Mouse (Mus musculus): ENCODE results near the gene Sfi1. TPM values are rescaled to one million over a fixed set of nuclear protein-coding genes. Genes with fewer than 3 reads are reported as not detected.
A peak's percentile ranks its signal among the peaks of the same experiment; 100 is the strongest.
"Not testable (repeated sequence)": the region's sequence is repeated elsewhere in the genome, so short reads cannot be mapped to it uniquely, and the experiment has no call there.

Gene Sfi1
- polyA plus RNA-seq, 1 experiment from 2014 or later, result 12.0 TPM

DNA sequence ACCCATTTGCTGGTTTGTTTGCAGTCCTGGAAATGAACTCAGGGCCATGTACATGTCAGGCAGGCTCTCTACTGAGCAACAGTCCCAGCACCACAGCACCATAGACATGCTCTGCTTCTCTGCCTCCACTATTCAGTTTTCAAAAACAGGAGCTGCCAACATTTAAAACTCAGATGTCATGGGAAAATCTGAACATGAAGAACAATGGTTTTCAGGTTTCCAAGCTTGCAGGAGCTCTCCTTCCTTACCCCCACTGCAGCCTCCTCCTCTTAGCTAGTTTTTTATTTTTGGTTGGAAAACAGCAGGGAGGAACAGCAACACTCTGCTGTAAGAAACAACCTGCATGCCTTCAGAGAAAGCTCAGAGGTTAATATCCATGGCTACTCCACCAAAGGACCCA is 26.9 kb downstream of the Sfi1 start:
- H3K4me2 ChIP-seq (ENCODE audit: low read depth, low read length); H3K27me3 ChIP-seq (ENCODE audit: control insufficient read depth, insufficient read depth, low read length); H3K4me3 ChIP-seq (ENCODE audit: low read length); H3K9me3 ChIP-seq (replicated peaks; ENCODE audit: control insufficient read depth, low read length); H3K9ac ChIP-seq (ENCODE audit: low read length); H3K27ac ChIP-seq (ENCODE audit: low read length); H3K36me3 ChIP-seq (ENCODE audit: control insufficient read depth, insufficient read depth); H3K4me1 ChIP-seq (ENCODE audit: control insufficient read depth, insufficient read depth, low read length); ATAC-seq (replicated peaks; ENCODE audit: extremely low read depth, insufficient read depth, low FRiP score): not testable (repeated sequence)

DNA sequence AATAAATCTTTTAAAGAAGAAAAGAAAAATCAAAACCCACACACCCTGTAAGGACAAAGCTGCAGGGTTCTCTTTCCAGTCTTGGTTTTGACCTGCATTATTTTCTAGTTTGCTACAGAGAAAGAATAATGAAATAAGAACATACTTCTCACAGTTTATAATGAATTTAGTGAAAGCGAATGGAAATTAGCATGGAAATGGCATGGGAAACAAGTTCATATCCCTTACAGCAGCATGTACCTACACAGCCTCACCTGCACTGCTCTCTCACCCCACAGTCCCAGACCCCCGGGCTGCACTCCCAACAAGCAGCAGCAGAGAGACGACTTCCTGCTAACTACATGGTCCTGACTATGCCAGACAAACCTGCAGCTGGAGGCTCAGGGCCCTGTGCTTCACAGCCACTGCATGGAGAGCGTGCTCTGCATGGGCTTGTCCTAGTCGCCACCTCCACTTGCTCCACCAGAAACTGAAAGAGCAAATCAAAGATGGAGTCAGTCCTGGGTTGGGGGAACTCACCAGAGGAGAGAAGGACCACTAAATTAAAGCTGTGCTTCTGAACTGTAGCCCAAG is 28.0 kb downstream of the Sfi1 start:
- ATAC-seq (replicated peaks; ENCODE audit: extremely low read depth, insufficient read depth, low FRiP score), result not testable (repeated sequence)
- WGBS, result 80% methylated on average over 3 of the region's 5 CpGs

GRCm38 (mm10) chr11:3163661-3164060 is 29.6 kb downstream of the Sfi1 start:
- not testable (repeated sequence) for H3K27me3 ChIP-seq (ENCODE audit: control insufficient read depth, insufficient read depth, low read length); H3K9me3 ChIP-seq (replicated peaks; ENCODE audit: control insufficient read depth, low read length); H3K9ac ChIP-seq (ENCODE audit: low read length); H3K4me1 ChIP-seq (ENCODE audit: control insufficient read depth, insufficient read depth, low read length); H3K27ac ChIP-seq (ENCODE audit: low read length); H3K36me3 ChIP-seq (ENCODE audit: control insufficient read depth, insufficient read depth); ATAC-seq (replicated peaks; ENCODE audit: extremely low read depth, insufficient read depth, low FRiP score); H3K4me2 ChIP-seq (ENCODE audit: low read depth, low read length); H3K4me3 ChIP-seq (ENCODE audit: low read length)
- 29% methylated on average over 3 of the region's 3 CpGs for whole genome bisulfite sequencing

More for the DNA sequence above, 28.0 kb downstream of the Sfi1 start:
- H3K27me3 ChIP-seq (ENCODE audit: control insufficient read depth, insufficient read depth, low read length); H3K36me3 ChIP-seq (ENCODE audit: control insufficient read depth, insufficient read depth); H3K27ac ChIP-seq (ENCODE audit: low read length); H3K4me2 ChIP-seq (ENCODE audit: low read depth, low read length); H3K9me3 ChIP-seq (replicated peaks; ENCODE audit: control insufficient read depth, low read length); H3K4me1 ChIP-seq (ENCODE audit: control insufficient read depth, insufficient read depth, low read length); H3K9ac ChIP-seq (ENCODE audit: low read length); H3K4me3 ChIP-seq (ENCODE audit: low read length): not testable (repeated sequence)

- not testable (repeated sequence) for H3K36me3 ChIP-seq (ENCODE audit: control insufficient read depth, insufficient read depth); H3K27me3 ChIP-seq (ENCODE audit: control insufficient read depth, insufficient read depth, low read length); H3K9me3 ChIP-seq (replicated peaks; ENCODE audit: control insufficient read depth, low read length); ATAC-seq (replicated peaks; ENCODE audit: extremely low read depth, insufficient read depth, low FRiP score); H3K27ac ChIP-seq (ENCODE audit: low read length); H3K4me1 ChIP-seq (ENCODE audit: control insufficient read depth, insufficient read depth, low read length); H3K9ac ChIP-seq (ENCODE audit: low read length); H3K4me2 ChIP-seq (ENCODE audit: low read depth, low read length); H3K4me3 ChIP-seq (ENCODE audit: low read length)
- 78% methylated on average over 2 of the region's 2 CpGs for WGBS
Observed at GRCm38 (mm10) chr11:3163122-3163521, 30.1 kb downstream of the Sfi1 start.

- H3K27me3 ChIP-seq (ENCODE audit: control insufficient read depth, insufficient read depth, low read length); H3K4me2 ChIP-seq (ENCODE audit: low read depth, low read length); H3K36me3 ChIP-seq (ENCODE audit: control insufficient read depth, insufficient read depth); H3K9me3 ChIP-seq (replicated peaks; ENCODE audit: control insufficient read depth, low read length); H3K4me3 ChIP-seq (ENCODE audit: low read length); H3K4me1 ChIP-seq (ENCODE audit: control insufficient read depth, insufficient read depth, low read length); H3K9ac ChIP-seq (ENCODE audit: low read length); H3K27ac ChIP-seq (ENCODE audit: low read length): not testable (repeated sequence)
- peak; percentile 16; the same call in 1 of the 2 replicates for ATAC-seq (replicated peaks; ENCODE audit: extremely low read depth, insufficient read depth, low FRiP score)
- 58% methylated on average over 5 of the region's 5 CpGs for WGBS
Observed at GRCm38 (mm10) chr11:3162236-3162897, 30.9 kb downstream of the Sfi1 start.

GRCm38 (mm10) chr11:3161370-3161769 is 31.9 kb downstream of the Sfi1 start:
- H3K4me1 ChIP-seq (ENCODE audit: control insufficient read depth, insufficient read depth, low read length); H3K4me3 ChIP-seq (ENCODE audit: low read length); H3K27ac ChIP-seq (ENCODE audit: low read length); H3K36me3 ChIP-seq (ENCODE audit: control insufficient read depth, insufficient read depth); H3K4me2 ChIP-seq (ENCODE audit: low read depth, low read length); H3K27me3 ChIP-seq (ENCODE audit: control insufficient read depth, insufficient read depth, low read length); H3K9me3 ChIP-seq (replicated peaks; ENCODE audit: control insufficient read depth, low read length); H3K9ac ChIP-seq (ENCODE audit: low read length): not testable (repeated sequence)
- peak; percentile 10 for ATAC-seq (replicated peaks; ENCODE audit: extremely low read depth, insufficient read depth, low FRiP score)
- WGBS, result 46% methylated on average over 1 of the region's 2 CpGs

GRCm38 (mm10) chr11:3158800-3159199 is 34.5 kb downstream of the Sfi1 start:
- H3K9me3 ChIP-seq (replicated peaks; ENCODE audit: control insufficient read depth, low read length); H3K9ac ChIP-seq (ENCODE audit: low read length); ATAC-seq (replicated peaks; ENCODE audit: extremely low read depth, insufficient read depth, low FRiP score); H3K4me2 ChIP-seq (ENCODE audit: low read depth, low read length); H3K4me1 ChIP-seq (ENCODE audit: control insufficient read depth, insufficient read depth, low read length); H3K36me3 ChIP-seq (ENCODE audit: control insufficient read depth, insufficient read depth); H3K27me3 ChIP-seq (ENCODE audit: control insufficient read depth, insufficient read depth, low read length); H3K27ac ChIP-seq (ENCODE audit: low read length); H3K4me3 ChIP-seq (ENCODE audit: low read length): not testable (repeated sequence)
- WGBS, result 82% methylated on average over 4 of the region's 4 CpGs

GRCm38 (mm10) chr11:3157996-3158395 is 35.3 kb downstream of the Sfi1 start:
- H3K4me2 ChIP-seq (ENCODE audit: low read depth, low read length); H3K4me1 ChIP-seq (ENCODE audit: control insufficient read depth, insufficient read depth, low read length); H3K9ac ChIP-seq (ENCODE audit: low read length); ATAC-seq (replicated peaks; ENCODE audit: extremely low read depth, insufficient read depth, low FRiP score); H3K27me3 ChIP-seq (ENCODE audit: control insufficient read depth, insufficient read depth, low read length); H3K27ac ChIP-seq (ENCODE audit: low read length); H3K9me3 ChIP-seq (replicated peaks; ENCODE audit: control insufficient read depth, low read length); H3K4me3 ChIP-seq (ENCODE audit: low read length); H3K36me3 ChIP-seq (ENCODE audit: control insufficient read depth, insufficient read depth): not testable (repeated sequence)
- WGBS, result 88% methylated on average over 6 of the region's 6 CpGs

DNA sequence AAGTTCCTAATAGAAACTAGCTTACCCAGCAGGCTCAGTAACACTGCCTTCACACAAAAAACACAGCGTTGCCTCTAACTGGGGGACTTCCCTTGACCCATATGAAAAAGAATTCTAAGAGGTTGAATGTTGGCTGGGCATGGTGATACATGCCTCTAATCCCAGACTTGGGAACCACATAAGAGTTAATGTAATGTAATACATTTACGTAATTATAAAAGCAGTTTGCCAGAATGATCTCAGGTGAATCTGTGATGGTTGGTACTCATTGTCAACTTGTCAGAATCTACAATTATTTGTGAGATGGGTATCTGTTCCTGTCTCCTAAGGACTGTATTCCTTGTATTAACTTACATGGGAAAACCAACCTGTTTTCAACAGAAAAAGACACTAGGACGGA is 36.3 kb downstream of the Sfi1 start:
- H3K9ac ChIP-seq (ENCODE audit: low read length); H3K9me3 ChIP-seq (replicated peaks; ENCODE audit: control insufficient read depth, low read length); H3K4me3 ChIP-seq (ENCODE audit: low read length); H3K27ac ChIP-seq (ENCODE audit: low read length); ATAC-seq (replicated peaks; ENCODE audit: extremely low read depth, insufficient read depth, low FRiP score); H3K36me3 ChIP-seq (ENCODE audit: control insufficient read depth, insufficient read depth); H3K4me2 ChIP-seq (ENCODE audit: low read depth, low read length); H3K4me1 ChIP-seq (ENCODE audit: control insufficient read depth, insufficient read depth, low read length); H3K27me3 ChIP-seq (ENCODE audit: control insufficient read depth, insufficient read depth, low read length): not testable (repeated sequence)
- 85% methylated on average over 2 of the region's 3 CpGs for WGBS
